Comparison of ENCODE assay signal across 8 mouse cellular contexts in the genomic region with DNA sequence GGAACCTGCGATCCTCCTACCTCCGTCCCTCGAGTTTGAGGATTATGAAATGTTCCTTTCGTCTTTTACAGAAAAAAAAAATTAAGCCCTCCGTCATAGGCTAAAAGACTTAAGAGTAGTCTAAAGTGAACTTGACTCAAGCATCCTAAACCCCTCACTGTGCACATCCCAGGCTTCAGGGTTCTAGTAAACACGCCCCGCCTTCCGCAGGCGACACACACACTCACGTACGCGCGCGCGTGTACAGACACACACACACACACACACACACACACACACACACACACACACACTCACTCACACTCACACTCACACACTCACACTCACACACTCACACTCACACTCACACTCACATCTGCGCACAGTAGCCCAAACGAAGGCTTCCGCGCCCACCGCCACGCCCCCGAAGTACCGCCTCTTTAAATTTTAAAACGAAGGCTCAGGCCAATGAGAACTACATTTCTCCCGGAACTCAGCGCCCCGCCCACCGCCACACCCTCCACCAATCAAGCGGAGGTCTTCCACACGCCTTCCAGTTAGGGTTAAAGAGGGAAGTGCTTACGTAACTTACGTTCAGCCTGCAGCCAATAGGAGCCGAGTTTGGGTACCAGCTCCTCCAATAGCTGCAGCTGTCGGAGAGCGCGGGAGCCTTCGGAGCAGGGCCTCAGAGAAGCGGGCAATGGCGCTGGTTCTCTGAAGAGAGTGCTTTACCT. TPM values are rescaled to one million over a fixed set of nuclear protein-coding genes. Genes with fewer than 3 reads are reported as not detected.
A peak's percentile ranks its signal among the peaks of the same experiment; 100 is the strongest.
DNase-seq lines count a peak whose midpoint lies in the region; ATAC-seq lines count a peak whose summit lies in the region.

Ticrr (plus strand) TSS at position 619 of the 713 bp plus-strand sequence.

- peaks cover 22% of the 10 kb centered on the region for H3K4me1 ChIP-seq in intestine, embryonic 14.5 days (replicated peaks; ENCODE audit: control insufficient read depth, insufficient read depth, low read length)

- no peaks in the 10 kb centered on the region for H3K36me3 ChIP-seq in intestine, embryonic 14.5 days (ENCODE audit: control insufficient read depth, insufficient read depth, low read length)

- H3K4me2 ChIP-seq in intestine, embryonic 14.5 days (ENCODE audit: low read length): peak within 1 kb of the TSS; percentile 82

- H3K27ac ChIP-seq in intestine, embryonic 14.5 days (ENCODE audit: low read depth): 0 out of 2 replicates have a peak within 1 kb of the TSS, but pooled peaks have one; percentile 27

- peak; percentile 99 for ATAC-seq in intestine, embryonic 14.5 days (replicated peaks; ENCODE audit: low FRiP score, low TSS enrichment, low read depth)

- peak within 1 kb of the TSS; percentile 98 for H3K4me3 ChIP-seq in intestine, embryonic 14.5 days (ENCODE audit: low read depth, low read length)

- H3K9ac ChIP-seq in intestine, embryonic 14.5 days (ENCODE audit: low read length): peak within 1 kb of the TSS; percentile 85

- H3K27me3 ChIP-seq in intestine, embryonic 14.5 days (replicated peaks; ENCODE audit: control insufficient read depth, insufficient read depth, low read length): no peaks in the 10 kb centered on the region

- peak; percentile 87 to 88 for DNase-seq in adrenal gland, adult 18-20 months (ENCODE audit: low spot score in 2 of 2)
- peak; percentile 97 for DNase-seq in embryo, embryonic 11 days
- DNase-seq in gastrocnemius, postnatal 25 days: peak; percentile 94
- DNase-seq in intestine, embryonic 14.5 days (ENCODE audit: low spot score): peak; percentile 97
- DNase-seq in left cerebral cortex, postnatal 14 days (ENCODE audit: low spot score in 2 of 2): peak; percentile 97 to 98
- DNase-seq in mesoderm, embryonic 11.5 days (ENCODE audit: low read depth, low spot score): peak; percentile 98
- DNase-seq in right cerebral cortex, postnatal 36 days (ENCODE audit: low spot score in 2 of 2): peak; percentile 90 to 96
- peak; percentile 98 for DNase-seq in yolk sac, embryonic 10.5 days (ENCODE audit: low spot score)

- no peaks in the 10 kb centered on the region for H3K9me3 ChIP-seq in intestine, embryonic 14.5 days (ENCODE audit: control insufficient read depth, low read length)

- 3% methylated on average over 39 of the region's 39 CpGs for WGBS in intestine, embryonic 14.5 days

- intact Hi-C loops in left cerebral cortex, postnatal 14 days (cut with DNase I): loop anchor here (5.0 kb wide), 2 partner anchors 63 to 162 kb away; no protein-coding TSS in a partner anchor

RNA-seq across cellular contexts. Expression of gene Ticrr, which starts in this region (rescaled TPM):
- under 1 TPM; 0.07 to 0.13 TPM for total RNA-seq in adrenal gland, adult 18-20 months (2021)
- total RNA-seq in gastrocnemius, postnatal 25 days (2021): under 1 TPM; 0.05 to 0.13 TPM
- 11.0 and 11.2 TPM in 2 replicates for polyA plus RNA-seq in intestine, embryonic 14.5 days (2014; fragmentation: Nextera tagmentation; extraction: Ambion mirVana)
- total RNA-seq in left cerebral cortex, postnatal 14 days (2021): under 1 TPM; 0.22 to 0.63 TPM

Comparison
In these comparisons a context has a peak if more than half of its experiments do, and no peak if none do; other contexts are left out.
1. Peak in every context shown above with its lines: DNase-seq, ATAC-seq, H3K4me3 ChIP-seq and H3K27ac ChIP-seq.
2. Peak in DNase-seq in adrenal gland, adult 18-20 months; RNA of the gene not detected or under 1 TPM.
3. Peak in DNase-seq in gastrocnemius, postnatal 25 days; RNA of the gene not detected or under 1 TPM.
4. Peak in DNase-seq in left cerebral cortex, postnatal 14 days; RNA of the gene not detected or under 1 TPM.